Mouse (Mus musculus) thymus, adult 2 months (tissue): ENCODE measurements around the gene Fndc3a.

Experiments used
- CTCF ChIP-seq: fragments of 200-500 bp; IDR thresholded peaks from 2 replicates; pipeline ENCODE4 v1.5.1; 2012; ENCODE audit warnings: mild to moderate bottlenecking, control low read depth, low read length, moderate library complexity, borderline replicate concordance; ENCODE audit not compliant: control insufficient read depth, poor library complexity, insufficient read depth; ENCODE audit errors: extremely low read depth
- POLR2A ChIP-seq: fragments of 200-500 bp; IDR thresholded peaks from 2 replicates; pipeline ENCODE4 v1.6.1; 2012; ENCODE audit warnings: mild to moderate bottlenecking, low read length, control low read depth, moderate library complexity; ENCODE audit not compliant: control insufficient read depth, poor library complexity, insufficient read depth; ENCODE audit errors: extremely low read depth

GRCm38 (mm10) chr14:72711130-72711529 lies 1.3 kb upstream of the Fndc3a start:
- TF ChIP-seq CTCF (no peak), POLR2A (no peak)
